Mouse (Mus musculus): Measurements from ENCODE around the gene Gm15114. TPM values are rescaled to one million over a fixed set of nuclear protein-coding genes. Genes with fewer than 3 reads are reported as not detected.
"Not testable (repeated sequence)": the region's sequence is repeated elsewhere in the genome, so short reads cannot be mapped to it uniquely, and the experiment has no call there.

Gene Gm15114
- not detected in 2 replicates for polyA plus RNA-seq (2015; fragmentation: Nextera tagmentation; extraction: Ambion mirVana)

DNA sequence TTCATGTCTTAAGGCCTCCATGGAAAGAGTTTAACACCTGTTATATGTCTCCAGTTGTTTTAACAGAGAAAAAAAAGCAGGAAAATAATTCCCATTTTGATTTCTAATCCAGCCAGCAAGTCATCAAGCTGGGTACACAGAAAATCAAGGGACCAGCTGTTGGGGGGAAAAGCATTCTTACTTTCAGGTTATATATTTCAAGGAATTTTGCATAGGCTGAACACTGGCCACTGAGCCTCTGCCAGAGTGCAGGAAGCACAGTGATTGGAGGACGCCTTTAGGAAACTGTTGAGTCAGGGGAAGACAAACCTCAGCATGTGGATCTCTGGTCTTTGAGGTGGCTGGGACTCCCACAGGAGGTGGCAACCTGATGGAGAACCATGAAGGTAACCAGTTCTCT, at the start of gene Gm15114:
Gene Gm15114 (plus strand): TSS at position 301 of the 400 bp plus-strand sequence.
- no CpG with 5 or more reads among the region's 1 CpGs for WGBS
- H3K36me3 ChIP-seq (ENCODE audit: control insufficient read depth, insufficient read depth, low read length); H3K4me2 ChIP-seq (ENCODE audit: low read length); H3K27ac ChIP-seq (ENCODE audit: low read depth, low read length); H3K27me3 ChIP-seq (replicated peaks; ENCODE audit: control insufficient read depth, insufficient read depth, low read length); H3K9ac ChIP-seq (ENCODE audit: low read depth, low read length); ATAC-seq; H3K4me1 ChIP-seq (ENCODE audit: control insufficient read depth, insufficient read depth, low read depth, low read length); H3K4me3 ChIP-seq (ENCODE audit: low read length); H3K9me3 ChIP-seq (ENCODE audit: control insufficient read depth, low read length): not testable (repeated sequence)

Other genes with a start within 250 kb of the Gm15114 start
- not detected in 2 replicates for gene Gm8334, start 126.2 kb downstream of the Gm15114 start, polyA plus RNA-seq (2015; fragmentation: Nextera tagmentation; extraction: Ambion mirVana)
- gene Gm15127, start 174.6 kb downstream of the Gm15114 start, polyA plus RNA-seq (2015; fragmentation: Nextera tagmentation; extraction: Ambion mirVana), result not detected in 2 replicates